Mouse (Mus musculus): Measurements from ENCODE around the gene Asf1b. TPM values are rescaled to one million over a fixed set of nuclear protein-coding genes. Genes with fewer than 3 reads are reported as not detected.

Gene Asf1b
- total RNA-seq (2021) = under 1 TPM; 0.32 to 0.48 TPM

DNA sequence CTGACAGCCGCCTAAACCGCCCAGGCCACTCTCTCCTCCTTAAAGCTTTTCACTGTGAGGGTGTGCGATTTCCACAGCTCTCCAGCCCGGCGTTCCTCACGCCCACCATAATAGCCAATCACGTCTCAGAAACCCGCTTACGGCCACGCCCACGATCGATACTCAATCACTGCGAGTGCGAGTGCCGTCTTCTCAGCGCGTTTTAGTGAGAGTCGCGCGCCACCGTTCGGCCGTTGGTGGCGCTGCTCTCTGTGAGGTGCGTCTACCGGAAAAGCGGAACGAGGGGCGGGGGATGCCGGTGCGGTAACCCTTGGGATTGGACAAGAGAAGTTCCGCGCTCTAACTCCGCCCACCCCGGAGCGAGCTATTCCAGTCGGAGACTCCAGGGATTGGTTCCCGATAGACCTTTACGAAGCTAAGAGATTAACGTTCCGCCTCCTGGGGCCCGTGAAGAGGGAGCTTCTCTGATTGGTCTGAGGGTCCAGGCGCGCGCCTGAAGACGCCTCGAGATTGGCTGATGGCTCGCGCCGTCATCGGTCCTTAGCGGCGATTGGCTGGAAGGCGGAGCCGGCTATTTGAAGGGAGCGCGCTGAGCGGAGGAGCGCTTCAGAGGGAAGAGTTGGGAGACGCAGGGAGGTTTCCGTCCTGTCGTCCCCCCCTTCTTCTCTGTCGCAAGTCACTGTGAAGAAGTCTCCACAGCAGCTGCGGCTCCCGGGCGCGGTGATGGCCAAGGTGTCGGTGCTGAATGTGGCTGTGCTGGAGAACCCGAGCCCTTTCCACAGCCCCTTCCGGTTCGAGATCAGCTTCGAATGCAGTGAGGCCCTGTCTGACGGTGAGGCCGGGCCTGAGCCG, at the start of gene Asf1b, which contains the start of gene Gm10644:
Asf1b (plus strand) TSS at position 402 of the 852 bp plus-strand sequence.
Gm10644 (minus strand) TSS at position 100 of the 852 bp plus-strand sequence.
- peak; percentile 96 to 98 for DNase-seq

DNA sequence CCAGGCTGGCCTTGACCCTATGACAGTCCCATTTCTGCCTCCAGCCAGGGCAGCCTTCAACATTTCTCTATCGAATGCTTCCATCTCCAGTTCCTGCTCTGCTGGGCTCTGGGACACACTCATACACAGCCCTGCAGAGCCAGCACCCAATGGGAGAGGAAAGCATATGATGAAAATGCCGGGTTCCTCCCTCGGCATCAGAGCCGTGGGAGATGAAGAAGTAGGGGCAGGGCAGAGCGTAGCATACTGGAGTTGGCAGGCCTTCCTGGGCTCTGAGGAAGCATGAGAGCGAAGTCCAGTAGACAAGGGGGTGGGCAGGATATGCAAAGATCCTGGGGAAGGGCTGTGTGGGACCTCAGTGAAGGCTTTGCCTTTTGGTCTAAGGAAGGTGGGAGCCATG, 46.7 kb upstream of the Asf1b start:
- DNase-seq = no peak

DNA sequence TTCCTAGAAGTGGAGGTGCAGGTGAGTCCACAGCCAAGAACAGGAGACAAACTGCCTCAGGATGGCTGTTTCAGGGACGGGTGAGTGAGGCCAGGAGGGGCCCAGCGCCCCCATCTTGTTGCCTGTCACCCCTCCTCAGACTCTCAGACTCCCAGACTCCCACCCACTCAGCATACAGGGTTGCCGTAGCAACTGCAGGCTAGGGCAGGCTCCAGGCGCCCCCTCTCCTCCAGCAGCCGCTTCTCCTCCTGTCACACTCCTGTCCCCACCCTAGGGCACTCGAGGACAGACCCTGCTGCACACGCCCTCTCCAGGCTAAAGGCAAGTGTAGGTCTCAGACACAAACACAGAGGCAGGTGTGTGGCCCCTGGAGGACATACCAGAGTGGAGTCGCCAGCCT, 46.0 kb upstream of the Asf1b start:
- DNase-seq = peak in 1 of 2 experiments; percentile 61

DNA sequence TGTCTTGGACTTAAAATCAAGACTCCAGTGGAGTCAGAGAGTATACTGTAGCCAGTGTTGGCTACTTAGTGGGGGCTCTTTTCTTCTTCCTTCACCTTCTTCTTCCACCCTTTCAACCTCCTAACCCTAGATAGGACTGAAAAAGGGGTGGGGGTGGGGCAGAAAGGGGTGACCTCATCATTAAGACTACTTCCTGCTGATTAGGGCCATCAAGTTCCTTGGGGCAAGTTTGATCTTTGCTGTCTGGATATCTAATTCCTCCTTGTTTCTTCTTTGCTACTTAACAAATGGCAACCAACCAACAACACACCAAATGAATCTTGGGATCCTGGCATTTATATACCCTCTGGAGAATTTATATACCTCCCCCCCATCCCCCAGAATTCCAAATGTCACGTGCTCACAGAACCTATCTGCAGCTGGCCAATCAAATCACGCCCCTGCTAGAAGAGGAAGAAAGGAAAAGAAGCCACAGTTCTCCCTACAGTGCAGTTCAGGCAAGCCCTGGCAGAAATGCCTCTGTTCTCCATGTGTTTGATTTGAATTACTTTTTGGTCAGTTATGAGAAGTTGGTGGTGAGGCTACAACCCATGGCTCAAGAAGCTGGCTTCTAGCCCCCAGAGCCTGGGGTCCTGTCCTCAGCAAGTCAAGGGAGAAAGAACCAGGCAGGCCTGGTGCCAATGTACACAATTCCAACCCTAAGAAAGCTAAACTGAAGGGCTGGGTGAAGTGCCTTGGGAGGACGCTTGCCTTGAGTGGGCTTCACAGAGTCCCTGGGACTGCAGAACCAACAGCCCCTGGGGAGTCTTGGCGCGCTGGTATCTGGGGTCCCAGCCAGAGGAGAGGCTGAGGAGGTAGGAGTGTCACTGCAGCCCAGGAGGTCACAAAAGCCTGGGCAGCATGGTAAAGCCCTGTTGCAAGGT, 43.2 kb upstream of the Asf1b start:
- DNase-seq = no peak

DNA sequence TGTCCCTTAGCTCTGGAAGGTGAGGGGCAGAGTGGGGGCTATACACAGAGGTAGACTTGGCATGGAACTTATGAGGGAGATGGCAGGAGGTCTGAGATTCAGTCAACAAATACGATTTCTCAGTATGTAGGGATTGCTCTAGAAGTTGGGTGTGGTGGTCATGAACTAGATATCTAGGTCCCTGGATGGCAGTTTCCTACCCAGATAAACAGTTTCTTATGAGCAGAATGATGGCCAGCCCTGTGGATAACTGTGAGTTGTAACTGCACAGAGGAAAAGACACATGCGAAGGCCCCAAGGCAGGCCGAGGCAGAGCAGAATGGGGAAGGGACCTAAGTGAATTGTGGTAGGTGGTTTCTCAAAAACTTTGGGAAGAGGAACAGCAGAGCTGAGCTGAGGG, 41.1 kb upstream of the Asf1b start:
- DNase-seq = no peak

DNA sequence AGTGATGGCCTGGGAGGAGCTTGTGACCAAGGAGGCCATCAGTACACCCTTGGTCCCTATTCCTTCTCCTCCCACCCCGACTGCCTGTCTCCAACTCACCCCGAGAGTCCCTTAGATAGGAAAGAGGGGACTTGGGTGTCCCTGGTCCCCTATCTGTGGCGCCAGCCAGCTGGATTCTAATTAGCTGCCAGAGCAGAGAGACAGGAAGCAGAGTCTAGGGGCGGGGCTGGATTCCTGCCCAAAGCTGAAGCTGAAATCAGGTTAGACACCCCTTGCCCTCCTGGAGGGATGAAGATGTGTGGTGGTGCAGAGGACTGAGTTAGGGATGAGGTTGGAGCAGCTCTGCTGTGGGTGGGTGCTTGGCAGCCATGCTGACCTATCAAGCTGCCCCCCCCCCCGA, 40.4 kb upstream of the Asf1b start:
- DNase-seq = no peak

DNA sequence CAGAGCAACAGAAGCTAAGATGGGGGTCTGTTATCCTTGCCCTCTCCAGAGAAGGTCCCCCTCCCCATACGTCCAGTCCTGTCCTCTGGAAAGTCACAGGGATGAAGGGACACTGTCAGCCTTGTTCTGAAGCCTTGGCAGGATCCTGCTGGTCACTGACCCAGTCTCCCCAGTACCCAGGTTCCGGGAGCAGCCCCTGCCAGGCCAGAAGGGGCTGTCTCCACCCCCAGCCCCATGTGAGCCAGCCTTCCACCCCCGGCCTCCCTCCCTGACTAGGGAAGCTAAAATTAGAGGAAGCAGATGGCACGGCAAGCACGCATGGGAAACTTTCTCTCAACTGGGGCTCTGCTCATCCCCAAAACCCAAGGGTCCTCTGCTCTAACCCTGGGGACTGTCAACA, 39.3 kb upstream of the Asf1b start:
- peak; percentile 70 to 75 for DNase-seq

DNA sequence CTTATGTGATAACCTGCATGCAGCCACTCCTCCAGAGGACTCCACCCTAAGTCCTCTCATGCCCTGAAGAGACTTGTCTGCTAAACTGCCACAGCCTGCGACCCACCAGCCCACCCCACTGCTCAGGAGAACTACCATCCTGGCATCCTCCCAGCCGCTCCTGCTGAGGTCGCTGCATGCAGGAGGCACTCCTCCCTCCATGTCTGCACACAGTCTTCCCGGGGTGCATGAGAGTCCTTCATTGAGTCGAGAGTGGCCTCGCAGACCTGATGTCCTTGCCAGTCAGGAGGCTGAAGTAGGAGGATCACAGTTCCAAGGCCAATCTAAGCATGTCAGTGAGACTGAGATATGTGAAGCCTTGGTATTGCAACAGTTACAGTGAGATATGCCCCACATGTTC, 37.7 kb upstream of the Asf1b start:
- no peak for DNase-seq

DNA sequence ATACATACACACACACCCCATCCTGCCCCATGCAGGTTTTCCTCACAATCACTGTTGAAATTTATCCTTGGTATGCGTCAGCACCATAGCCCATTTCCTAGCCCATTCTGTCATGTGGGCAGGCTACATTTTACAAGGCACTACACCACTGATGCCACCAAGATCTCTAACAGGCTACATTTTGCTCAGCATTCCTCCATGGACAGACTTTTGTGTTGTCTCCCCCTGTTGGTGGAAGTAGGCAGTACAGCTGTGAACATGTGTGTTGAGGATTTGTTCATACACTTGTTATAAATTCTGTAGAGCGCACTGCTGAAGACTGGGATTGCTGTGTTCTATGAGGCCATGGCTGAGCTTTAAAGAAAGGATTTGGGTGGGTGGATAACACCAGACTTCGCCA, 33.7 kb upstream of the Asf1b start:
- peak; percentile 67 to 83 for DNase-seq

DNA sequence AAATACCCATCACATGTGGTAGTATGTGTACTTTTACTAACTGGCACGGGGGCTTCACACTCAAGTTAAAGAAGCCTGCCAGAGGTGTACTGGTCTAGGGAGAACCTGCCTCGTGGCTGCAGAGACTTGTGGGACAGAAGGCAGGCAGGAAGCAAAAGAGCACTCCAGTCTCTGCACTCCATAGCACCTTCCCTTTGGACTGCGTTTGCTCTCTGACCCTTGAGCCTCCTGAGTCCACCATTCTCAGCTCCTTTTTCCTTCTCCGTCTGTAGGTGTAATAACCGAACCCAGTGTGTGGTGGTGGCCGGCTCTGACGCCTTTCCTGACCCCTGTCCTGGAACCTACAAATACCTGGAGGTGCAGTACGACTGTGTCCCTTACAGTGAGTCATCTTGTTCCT, 32.6 kb upstream of the Asf1b start:
- DNase-seq = no peak

DNA sequence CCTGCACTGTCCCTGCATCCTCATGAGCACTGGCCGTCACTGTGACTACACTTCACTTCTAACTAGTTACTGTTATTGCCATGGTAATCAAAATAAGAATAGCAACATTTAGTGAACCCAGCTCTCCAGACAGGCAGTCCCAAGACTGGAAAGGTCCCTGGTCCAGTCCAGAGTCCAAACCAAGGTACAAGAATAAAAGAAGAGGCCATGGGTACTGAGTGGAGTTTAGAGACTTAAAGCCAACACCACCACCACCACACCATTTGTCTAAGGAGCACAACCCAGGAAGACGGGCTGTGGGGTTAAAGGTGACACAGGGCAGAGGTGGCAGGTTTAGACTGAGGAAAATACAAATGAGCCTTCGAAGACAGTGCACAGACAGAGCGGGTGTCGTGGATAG, 30.7 kb upstream of the Asf1b start:
- DNase-seq = no peak

DNA sequence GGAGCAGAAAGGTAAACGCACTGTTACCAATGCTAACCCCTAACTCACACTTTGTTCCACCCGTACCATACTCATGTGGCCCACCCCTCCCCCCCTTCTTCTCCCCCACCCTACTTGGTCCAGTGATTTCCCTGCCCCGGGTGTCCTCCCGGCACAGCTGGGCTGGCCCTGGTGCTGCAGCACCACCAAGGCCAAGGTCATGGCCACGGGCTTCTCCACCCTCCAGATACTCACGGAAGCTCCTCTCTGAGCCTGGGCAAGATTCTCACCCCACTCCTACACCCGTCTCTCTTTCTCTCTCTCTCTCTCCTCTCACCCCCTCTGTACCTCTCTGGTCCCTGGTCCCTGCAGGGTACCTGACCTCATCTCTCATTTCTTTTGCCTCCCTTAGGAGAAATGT, 29.0 kb upstream of the Asf1b start:
- no peak for DNase-seq

DNA sequence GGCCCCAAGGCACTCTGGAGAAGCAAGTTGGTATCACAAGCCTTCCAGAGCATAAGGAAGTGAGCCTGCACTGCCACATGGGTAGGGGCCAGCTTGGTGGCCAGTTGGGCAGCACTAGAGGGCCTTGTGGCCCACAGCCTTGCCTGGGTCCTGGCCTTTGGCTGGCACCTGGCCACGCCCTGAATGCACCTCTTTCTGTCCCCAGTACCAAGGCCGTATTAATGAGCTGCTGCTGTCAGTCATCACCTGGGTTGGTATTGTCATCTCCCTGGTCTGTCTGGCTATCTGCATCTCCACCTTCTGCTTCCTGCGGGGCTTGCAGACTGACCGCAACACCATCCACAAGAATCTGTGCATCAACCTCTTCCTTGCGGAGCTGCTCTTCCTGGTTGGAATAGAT, 21.1 kb upstream of the Asf1b start:
- no peak for DNase-seq

DNA sequence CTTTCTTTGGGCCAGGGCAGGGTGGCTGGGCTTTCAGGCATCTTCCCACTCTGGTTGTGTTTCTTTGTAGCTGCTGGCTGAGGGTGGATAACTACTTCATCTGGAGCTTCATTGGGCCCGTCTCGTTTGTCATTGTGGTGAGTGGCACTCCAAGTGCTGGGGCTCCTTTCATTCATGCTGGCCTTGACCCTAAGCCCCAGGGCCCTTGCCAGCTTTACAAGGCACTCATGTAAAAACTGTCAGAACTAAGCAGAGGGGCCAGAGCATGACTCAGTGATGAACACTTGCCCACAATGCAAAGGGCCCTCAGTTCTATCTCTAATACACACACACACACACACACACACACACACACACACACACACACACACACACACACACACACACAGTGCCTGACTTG, 20.3 kb upstream of the Asf1b start:
- no peak for DNase-seq

DNA sequence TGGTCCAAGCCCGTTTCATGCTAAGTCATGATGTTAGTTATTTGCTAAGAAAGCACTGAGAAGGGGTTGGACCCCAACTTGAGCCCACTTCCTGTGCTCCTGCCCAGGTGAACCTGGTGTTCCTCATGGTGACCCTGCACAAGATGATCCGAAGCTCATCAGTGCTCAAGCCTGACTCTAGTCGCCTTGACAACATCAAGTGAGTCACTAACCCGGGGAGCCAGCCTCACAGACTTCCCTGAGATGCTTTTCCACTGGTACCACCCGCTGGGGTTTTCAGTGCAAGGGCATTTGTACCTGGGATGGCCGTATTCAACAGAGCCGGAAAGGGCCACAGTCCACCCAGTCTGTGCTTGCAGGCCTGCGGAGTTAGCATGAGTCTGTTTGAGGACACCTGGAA, 19.9 kb upstream of the Asf1b start:
- DNase-seq = no peak

DNA sequence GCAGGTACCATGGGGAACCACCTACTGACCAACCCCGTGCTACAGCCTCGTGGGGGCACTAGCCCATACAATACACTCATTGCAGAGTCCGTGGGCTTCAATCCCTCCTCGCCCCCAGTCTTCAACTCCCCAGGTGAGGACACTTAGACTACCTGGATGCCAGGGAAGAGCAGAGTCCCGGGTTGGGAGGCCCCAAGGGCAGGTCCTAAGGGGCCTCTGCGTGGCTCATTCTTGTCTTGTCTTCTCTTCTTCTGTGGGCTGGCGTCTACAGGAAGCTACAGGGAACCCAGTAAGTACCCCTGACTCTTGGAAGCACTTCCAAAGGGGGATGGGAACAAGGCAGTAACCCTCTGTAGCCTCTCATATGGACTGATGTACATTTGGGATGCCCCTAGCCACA, 17.7 kb upstream of the Asf1b start:
- DNase-seq = no peak

DNA sequence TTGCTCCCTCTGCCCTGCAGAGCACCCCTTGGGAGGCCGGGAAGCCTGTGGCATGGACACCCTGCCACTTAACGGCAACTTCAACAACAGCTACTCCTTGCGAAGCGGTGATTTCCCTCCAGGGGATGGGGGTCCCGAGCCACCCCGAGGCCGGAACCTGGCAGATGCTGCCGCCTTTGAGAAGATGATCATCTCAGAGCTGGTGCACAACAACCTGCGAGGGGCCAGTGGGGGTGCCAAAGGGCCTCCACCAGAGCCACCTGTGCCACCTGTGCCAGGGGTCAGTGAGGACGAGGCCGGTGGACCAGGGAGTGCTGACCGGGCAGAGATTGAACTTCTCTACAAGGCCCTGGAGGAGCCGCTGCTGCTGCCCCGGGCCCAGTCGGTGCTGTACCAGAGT, 17.0 kb upstream of the Asf1b start:
- no peak for DNase-seq

DNA sequence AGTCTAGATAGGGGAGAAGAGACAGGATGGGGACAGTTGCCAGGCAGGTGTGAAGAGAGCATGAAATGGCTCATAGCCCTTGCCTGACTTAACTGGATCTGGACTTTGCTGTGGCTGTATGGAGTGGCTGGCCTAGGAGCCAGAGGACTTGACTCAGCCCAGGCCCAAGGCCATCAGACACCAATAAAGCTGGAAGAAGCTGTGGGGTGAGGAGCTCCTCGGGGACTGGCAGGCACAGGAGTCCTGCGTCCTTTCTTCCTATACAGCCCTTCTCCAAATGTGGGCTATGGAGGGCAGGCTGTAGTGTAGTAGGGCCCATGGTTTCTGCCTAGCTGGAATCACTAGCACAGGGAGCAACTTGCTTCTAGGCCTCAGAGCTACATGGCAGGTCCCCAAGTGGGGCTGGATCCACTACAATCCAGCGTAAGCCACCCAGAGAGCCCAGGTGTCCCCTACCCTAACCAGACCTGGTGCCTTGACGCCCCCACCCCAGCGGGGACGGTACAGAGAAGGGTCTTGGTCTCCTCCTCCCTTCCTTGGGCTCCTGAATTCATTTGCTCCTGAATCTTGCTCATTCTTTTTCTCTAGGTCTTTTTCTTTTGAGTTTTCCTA, 14.1 kb upstream of the Asf1b start:
- no peak for DNase-seq

DNA sequence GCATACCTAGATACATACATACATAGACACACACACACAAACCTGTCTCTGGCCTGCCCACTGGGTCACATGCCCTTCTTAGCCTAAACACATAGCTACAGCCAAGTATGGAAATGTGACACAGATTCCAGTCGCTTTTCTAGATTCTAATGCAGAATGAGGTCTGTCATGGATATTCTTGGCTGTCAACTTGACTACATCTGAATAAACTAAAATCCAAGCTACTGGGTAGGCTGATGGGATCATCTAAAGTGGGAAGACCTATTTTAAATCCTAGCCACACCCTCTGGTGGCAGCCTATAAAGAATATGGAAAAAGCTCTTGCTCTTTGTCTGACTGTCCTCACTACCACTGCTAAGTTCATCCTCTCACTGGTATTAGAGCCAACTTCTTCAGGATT, 12.9 kb upstream of the Asf1b start:
- no peak for DNase-seq

DNA sequence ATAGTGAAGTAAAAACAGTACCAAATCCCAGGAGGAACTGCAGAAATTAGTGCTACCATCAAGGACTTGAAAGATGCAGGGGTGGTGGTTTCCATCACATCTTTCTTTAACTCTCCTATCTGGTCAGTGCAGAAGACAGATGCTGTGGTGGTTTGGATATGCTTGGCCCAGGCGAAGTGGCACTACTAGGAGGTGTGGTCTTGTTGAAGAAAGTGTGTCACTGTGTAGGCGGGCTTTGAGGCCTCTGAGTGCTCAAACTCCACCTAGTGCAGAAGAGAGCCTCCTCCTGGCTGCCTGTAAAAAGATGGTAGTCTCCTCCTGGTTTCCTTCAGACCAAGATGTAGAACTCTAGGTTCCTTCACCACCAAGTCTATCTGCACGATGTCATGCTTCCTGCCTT, 9.8 kb upstream of the Asf1b start:
- no peak for DNase-seq

DNA sequence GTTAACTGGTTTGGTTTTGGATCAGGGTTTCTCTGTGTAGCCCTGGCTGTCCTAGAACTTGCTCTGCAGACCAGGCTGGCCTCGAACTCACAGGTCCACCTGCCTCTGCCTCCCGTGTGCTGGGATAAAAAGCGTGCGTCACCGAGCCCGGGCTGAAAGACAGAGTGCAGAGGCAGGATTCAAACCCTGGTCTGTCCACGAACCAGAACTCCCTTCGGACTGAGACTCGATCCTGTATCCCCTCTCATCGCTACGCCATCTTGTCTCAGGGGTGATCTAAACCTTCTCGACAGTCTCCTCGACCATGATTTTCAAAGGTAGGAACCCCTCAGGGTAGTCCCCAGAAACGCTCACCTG, 580 bp upstream of the Asf1b start:
- no peak for DNase-seq

DNA sequence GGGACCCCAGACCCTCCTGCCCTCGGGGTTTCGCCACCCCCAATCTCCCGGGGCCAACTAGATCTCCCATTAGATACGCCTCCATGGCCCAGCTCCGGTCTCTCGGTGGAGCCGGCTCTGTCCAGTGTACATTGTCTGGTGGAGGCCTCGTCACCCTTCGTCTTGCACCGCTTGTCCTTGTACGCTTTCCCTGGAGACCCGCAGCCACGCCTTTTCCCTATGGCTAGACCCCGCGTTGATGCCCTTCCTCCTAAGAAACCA, 581 bp downstream of the Asf1b start:
- DNase-seq = no peak

DNA sequence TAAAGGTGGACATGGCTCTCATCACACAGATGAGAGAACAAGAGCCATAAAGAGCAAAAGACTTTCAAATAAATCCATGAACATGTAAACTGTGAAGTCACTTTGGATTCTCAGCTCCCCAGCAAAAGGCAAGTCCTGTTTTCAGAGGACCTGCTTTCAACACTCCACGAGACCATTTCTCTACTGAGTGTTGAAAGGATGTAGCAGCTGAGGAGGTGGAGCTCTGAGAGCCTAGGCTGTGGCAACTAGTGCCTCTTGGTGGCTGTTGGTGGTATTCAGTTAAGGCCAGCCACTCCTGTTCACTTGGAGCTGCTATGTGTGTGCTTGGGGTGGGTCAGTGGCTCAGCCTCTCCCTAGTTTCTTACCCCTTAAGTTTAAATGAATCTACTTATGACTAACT, 1.5 kb downstream of the Asf1b start:
- DNase-seq = no peak

All from layer of hippocampus, postnatal 36 days (tissue).